Mouse (Mus musculus): ENCODE measurements at regions not wholly inside any gene's neighbourhood (a gene's known extent, or its start where the extent isn't known, plus 50 kb on each side); places are given as distances from the start of the nearest gene placed in this dataset.

DNA sequence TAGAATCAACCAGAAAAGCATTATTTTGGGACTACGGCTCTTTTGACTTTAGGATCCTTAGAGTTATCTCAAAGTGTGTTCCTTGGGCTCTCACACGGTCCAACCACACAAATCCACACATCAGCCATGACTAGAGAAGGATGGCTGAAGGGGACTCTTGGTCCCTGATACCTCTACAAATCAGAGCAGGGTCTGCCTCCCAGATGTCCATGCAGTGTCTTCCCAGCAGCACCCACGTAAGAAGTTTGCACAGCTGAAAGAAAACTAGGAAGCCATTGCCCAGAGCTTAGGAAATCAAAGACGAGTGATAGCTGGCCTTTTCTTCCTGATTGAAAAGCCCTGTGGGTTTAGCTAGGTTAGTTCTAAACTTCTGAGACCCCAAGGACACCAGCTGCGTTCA lies 84.1 kb downstream of the Gm21962 start:
- H3K9me3 ChIP-seq (replicated peaks; ENCODE audit: control insufficient read depth, low read length), result no peaks in the 10 kb centered on the region
- H3K27me3 ChIP-seq (replicated peaks; ENCODE audit: control insufficient read depth, insufficient read depth, low read length), result no peaks in the 10 kb centered on the region
- no peaks in the 10 kb centered on the region for H3K36me3 ChIP-seq (ENCODE audit: control insufficient read depth, insufficient read depth, low read length)
- H3K4me2 ChIP-seq (ENCODE audit: low read length), result no peak overlapping the region
- ATAC-seq, result no peak
- H3K4me3 ChIP-seq (ENCODE audit: low read depth, low read length), result no peak overlapping the region
- H3K9ac ChIP-seq (ENCODE audit: low read length), result no peak overlapping the region
- no peaks in the 10 kb centered on the region; the same call in 1 of the 2 replicates for H3K4me1 ChIP-seq (ENCODE audit: control insufficient read depth, insufficient read depth, low read length)
- whole genome bisulfite sequencing, result 93% methylated on average over 5 of the region's 5 CpGs
- no peak overlapping the region for H3K27ac ChIP-seq (ENCODE audit: low read depth, low read length)
- no peak for DNase-seq (ENCODE audit: low spot score)

DNA sequence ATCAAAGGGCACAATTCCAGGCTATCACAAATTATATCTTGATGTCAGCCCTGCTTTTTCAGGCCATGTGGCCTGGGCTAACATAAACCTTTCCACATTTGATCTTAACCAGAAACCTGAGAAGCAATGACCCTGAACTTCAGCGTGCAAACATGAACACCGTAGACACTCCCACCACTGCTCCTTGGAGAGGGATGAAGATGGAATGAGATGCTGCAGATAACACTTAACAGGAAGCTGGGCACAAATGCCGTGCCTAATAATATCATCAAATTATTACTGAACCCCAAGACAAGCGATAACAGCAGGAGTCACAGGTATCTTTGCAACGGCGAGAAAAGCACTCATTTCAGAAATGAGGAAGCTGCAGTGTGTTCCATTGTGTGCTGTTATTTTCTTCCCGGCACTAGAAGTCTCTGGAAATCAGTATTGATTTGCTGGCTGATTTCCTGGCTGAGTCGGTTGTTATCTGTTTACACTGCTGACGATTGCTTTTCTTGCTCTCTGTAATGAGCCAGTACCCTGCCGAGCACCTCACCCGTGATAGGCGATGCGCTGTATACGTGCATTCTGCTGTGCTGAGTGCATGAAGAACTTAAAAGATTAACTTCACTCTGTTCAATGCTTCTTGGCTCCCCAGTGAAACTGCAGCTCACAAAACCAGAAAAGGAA lies 91.0 kb downstream of the Gm21962 start:
- Histone ChIP-seq H3K9me3 (replicated peaks; ENCODE audit: control insufficient read depth, low read length) (no peaks in the 10 kb centered on the region), H3K9ac (ENCODE audit: low read length) (no peak overlapping the region), H3K27me3 (replicated peaks; ENCODE audit: control insufficient read depth, insufficient read depth, low read length) (no peaks in the 10 kb centered on the region), H3K27ac (ENCODE audit: low read depth, low read length) (no peak overlapping the region), H3K36me3 (ENCODE audit: control insufficient read depth, insufficient read depth, low read length) (no peaks in the 10 kb centered on the region), H3K4me2 (ENCODE audit: low read length) (no peak overlapping the region), H3K4me1 (ENCODE audit: control insufficient read depth, insufficient read depth, low read length) (no peaks in the 10 kb centered on the region), H3K4me3 (ENCODE audit: low read depth, low read length) (no peak overlapping the region)
- ATAC-seq, result no peak
- WGBS, result 63% methylated on average over 14 of the region's 14 CpGs
- DNase-seq (ENCODE audit: low spot score), result peak; percentile 26

DNA sequence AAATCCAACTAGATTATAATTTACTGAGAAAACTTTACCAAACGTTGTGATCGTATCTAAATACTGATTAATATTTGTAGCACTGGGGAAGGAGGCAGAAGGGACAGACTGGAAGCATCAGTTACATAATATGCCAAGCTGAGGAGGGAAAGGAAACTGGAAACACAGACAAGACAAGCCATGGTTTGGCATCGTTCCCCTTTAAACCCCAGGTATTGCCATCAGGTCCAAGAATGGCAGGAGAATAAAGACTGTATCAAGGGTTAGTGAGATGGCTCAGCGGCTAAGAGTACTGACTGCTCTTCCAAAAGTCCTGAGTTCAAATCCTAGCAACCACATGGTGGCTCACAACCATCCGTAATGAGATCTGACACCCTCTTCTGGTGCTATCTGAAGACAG lies 92.1 kb downstream of the Gm21962 start:
- no peaks in the 10 kb centered on the region for H3K9me3 ChIP-seq (replicated peaks; ENCODE audit: control insufficient read depth, low read length)
- H3K4me1 ChIP-seq (ENCODE audit: control insufficient read depth, insufficient read depth, low read length), result no peaks in the 10 kb centered on the region
- DNase-seq (ENCODE audit: low spot score), result no peak
- H3K36me3 ChIP-seq (ENCODE audit: control insufficient read depth, insufficient read depth, low read length), result no peaks in the 10 kb centered on the region
- H3K27ac ChIP-seq (ENCODE audit: low read depth, low read length), result no peak overlapping the region
- no peaks in the 10 kb centered on the region for H3K27me3 ChIP-seq (replicated peaks; ENCODE audit: control insufficient read depth, insufficient read depth, low read length)
- no peak overlapping the region for H3K9ac ChIP-seq (ENCODE audit: low read length)
- H3K4me2 ChIP-seq (ENCODE audit: low read length), result no peak overlapping the region
- no peak for ATAC-seq
- H3K4me3 ChIP-seq (ENCODE audit: low read depth, low read length), result no peak overlapping the region
- WGBS, result 92% methylated on average over 5 of the region's 5 CpGs

DNA sequence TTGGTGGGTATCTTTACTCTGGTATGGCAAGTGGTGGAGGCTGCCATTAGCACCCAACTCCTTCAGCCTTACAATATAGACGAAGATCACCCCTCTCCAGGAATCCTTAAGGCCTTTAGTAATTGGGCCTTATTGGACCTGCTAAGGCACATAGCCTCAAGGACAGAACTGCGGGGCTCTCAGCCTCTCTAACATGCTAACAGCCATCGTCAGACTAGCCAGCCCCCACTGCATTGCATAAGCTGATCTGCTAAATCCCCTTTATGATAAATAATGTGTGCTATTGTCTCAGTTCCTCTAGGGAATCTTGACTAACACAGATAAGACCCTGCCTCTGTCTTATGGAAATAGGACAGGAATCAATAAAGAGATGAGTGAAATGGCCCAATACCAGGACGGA lies 95.7 kb upstream of the H2afz start:
- ATAC-seq (no peak), DNase-seq (ENCODE audit: low spot score) (no peak)
- WGBS, result 79% methylated on average over 4 of the region's 4 CpGs
- H3K4me1 ChIP-seq (ENCODE audit: control insufficient read depth, insufficient read depth, low read length), result no peaks in the 10 kb centered on the region
- no peak overlapping the region for H3K4me2 ChIP-seq (ENCODE audit: low read length)
- no peak overlapping the region for H3K4me3 ChIP-seq (ENCODE audit: low read depth, low read length)
- H3K9ac ChIP-seq (ENCODE audit: low read length), result no peak overlapping the region
- no peaks in the 10 kb centered on the region for H3K36me3 ChIP-seq (ENCODE audit: control insufficient read depth, insufficient read depth, low read length)
- H3K27ac ChIP-seq (ENCODE audit: low read depth, low read length), result no peak overlapping the region
- H3K9me3 ChIP-seq (replicated peaks; ENCODE audit: control insufficient read depth, low read length), result no peaks in the 10 kb centered on the region
- H3K27me3 ChIP-seq (replicated peaks; ENCODE audit: control insufficient read depth, insufficient read depth, low read length), result no peaks in the 10 kb centered on the region

DNA sequence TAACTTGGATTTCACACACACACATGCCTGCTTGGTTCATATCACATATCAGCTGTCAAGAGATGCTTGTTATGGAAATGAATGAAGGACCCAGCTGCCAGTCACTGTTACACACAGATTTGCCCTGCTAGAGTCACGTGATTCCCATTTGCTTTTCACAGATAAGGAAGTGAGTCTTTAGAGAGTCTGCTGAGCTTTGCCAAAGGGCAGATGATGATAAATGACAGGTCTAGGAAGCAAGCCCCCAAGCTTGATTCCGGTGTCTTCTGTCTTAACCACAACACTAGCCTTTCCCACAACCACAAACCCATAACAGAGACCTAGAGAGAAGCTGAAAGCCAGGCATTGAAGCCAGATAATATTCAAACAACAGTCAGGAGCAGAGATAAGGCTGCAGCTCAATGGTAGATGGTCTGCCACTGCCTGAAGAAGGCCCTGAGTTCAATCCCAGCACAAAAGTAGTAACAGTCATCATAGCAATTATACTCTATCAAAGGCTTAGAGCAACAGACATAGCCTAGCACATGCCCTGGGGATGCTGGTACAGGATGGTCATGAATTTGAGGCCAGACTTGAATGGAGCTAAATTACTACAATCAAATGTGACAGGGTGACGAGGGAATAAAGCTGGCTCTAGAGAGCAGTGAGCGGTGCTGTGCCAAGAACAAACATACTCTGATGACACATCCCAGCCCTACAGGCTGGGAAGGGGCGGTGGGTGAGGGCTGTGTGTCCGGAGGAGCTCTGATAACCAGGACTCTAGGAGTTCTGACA lies 89.0 kb upstream of the H2afz start:
- DNase-seq (ENCODE audit: low spot score), result peak; percentile 67

DNA sequence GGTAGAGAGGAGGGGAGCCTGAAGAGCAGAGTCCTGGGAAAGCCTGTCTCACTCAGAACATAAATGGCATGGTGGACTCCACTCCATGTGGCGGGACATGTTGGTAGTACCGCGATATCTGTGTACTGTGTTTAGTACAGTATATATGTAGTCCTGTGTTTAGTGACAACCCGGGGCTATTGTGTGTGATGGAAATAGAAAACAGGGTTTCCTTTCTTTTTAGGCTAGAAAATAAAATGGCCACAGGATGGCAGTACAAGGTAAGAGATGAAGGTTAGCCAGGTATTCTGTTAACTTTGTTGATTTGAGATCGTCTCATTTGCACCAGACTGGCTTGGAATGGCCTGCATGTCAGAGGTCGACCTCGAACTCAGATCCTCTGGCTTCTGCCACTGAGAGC lies 86.2 kb upstream of the H2afz start:
- peak; percentile 40; the same call in 1 of the 2 replicates for ATAC-seq
- Histone ChIP-seq H3K4me1 (ENCODE audit: control insufficient read depth, insufficient read depth, low read length) (peaks cover 8% of the 10 kb centered on the region), H3K4me2 (ENCODE audit: low read length) (0 out of 2 replicates have a peak overlapping the region, but pooled peaks have one; percentile 19), H3K4me3 (ENCODE audit: low read depth, low read length) (no peak overlapping the region), H3K27ac (ENCODE audit: low read depth, low read length) (no peak overlapping the region), H3K9ac (ENCODE audit: low read length) (peak overlapping the region; percentile 21; the same call in 1 of the 2 replicates), H3K36me3 (ENCODE audit: control insufficient read depth, insufficient read depth, low read length) (no peaks in the 10 kb centered on the region), H3K27me3 (replicated peaks; ENCODE audit: control insufficient read depth, insufficient read depth, low read length) (no peaks in the 10 kb centered on the region), H3K9me3 (replicated peaks; ENCODE audit: control insufficient read depth, low read length) (no peaks in the 10 kb centered on the region)
- DNase-seq (ENCODE audit: low spot score), result peak; percentile 81
- WGBS, result 41% methylated on average over 7 of the region's 7 CpGs

More for the DNA sequence above, 89.0 kb upstream of the H2afz start:
- WGBS, result 69% methylated on average over 6 of the region's 6 CpGs
- H3K9ac ChIP-seq (ENCODE audit: low read length), result no peak overlapping the region
- H3K9me3 ChIP-seq (replicated peaks; ENCODE audit: control insufficient read depth, low read length), result no peaks in the 10 kb centered on the region
- no peaks in the 10 kb centered on the region for H3K36me3 ChIP-seq (ENCODE audit: control insufficient read depth, insufficient read depth, low read length)
- H3K27me3 ChIP-seq (replicated peaks; ENCODE audit: control insufficient read depth, insufficient read depth, low read length), result no peaks in the 10 kb centered on the region
- no peak overlapping the region; the same call in 1 of the 2 replicates for H3K27ac ChIP-seq (ENCODE audit: low read depth, low read length)
- no peak overlapping the region for H3K4me2 ChIP-seq (ENCODE audit: low read length)
- peak; percentile 67 for ATAC-seq
- H3K4me1 ChIP-seq (ENCODE audit: control insufficient read depth, insufficient read depth, low read length), result peaks cover 5% of the 10 kb centered on the region
- H3K4me3 ChIP-seq (ENCODE audit: low read depth, low read length), result no peak overlapping the region

DNA sequence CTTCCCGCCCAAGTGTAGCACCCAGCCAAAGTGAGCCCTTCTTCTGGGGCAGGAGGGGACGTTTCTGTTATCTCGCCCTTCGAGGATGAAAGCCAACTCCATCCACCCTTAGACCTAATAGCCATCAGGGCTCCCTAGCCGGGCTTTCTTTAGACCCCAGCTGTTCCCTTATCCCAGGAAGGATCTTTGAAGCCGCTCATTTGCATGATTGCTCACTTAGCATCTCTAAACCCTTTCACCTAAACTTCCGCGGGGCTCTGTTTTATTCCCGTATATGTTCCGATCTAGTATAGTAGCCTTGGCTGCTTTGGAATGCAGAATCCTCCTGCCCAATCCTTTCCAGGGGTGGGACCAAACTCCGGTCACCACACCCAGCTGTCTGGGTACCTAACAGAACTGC lies 84.3 kb upstream of the H2afz start:
- no peaks in the 10 kb centered on the region for H3K9me3 ChIP-seq (replicated peaks; ENCODE audit: control insufficient read depth, low read length)
- H3K4me2 ChIP-seq (ENCODE audit: low read length), result peak overlapping the region; percentile 31; the same call in 1 of the 2 replicates
- H3K27ac ChIP-seq (ENCODE audit: low read depth, low read length), result no peak overlapping the region
- H3K27me3 ChIP-seq (replicated peaks; ENCODE audit: control insufficient read depth, insufficient read depth, low read length), result no peaks in the 10 kb centered on the region
- no peak overlapping the region for H3K4me3 ChIP-seq (ENCODE audit: low read depth, low read length)
- H3K4me1 ChIP-seq (ENCODE audit: control insufficient read depth, insufficient read depth, low read length), result peaks cover 20% of the 10 kb centered on the region
- 1% methylated on average over 11 of the region's 11 CpGs for WGBS
- H3K9ac ChIP-seq (ENCODE audit: low read length), result no peak overlapping the region
- no peak for ATAC-seq
- no peaks in the 10 kb centered on the region for H3K36me3 ChIP-seq (ENCODE audit: control insufficient read depth, insufficient read depth, low read length)
- peak; percentile 56 for DNase-seq (ENCODE audit: low spot score)

DNA sequence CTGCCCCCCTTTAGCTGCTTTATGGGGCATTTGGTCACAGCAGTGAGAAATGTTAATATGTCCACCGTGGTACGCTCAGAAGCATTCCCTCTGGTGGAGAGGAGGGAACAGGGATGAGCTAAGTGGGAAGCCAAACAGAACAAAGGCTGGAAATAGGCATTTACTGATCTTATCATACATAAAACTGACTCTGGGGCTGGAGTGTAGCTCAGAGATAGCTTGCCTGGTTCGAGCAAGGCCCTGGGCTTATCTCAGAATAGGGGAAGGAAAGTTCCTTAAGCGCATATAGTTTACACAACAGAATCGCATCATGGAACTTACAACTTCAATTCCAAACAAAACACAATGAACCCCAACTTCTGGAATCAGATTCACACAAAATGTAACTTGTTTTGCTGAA lies 81.5 kb upstream of the H2afz start:
- 90% methylated on average over 5 of the region's 5 CpGs for WGBS
- peaks cover 20% of the 10 kb centered on the region for H3K4me1 ChIP-seq (ENCODE audit: control insufficient read depth, insufficient read depth, low read length)
- no peak overlapping the region for H3K4me3 ChIP-seq (ENCODE audit: low read depth, low read length)

More for the DNA sequence above, 81.5 kb upstream of the H2afz start:
- no peak overlapping the region for H3K4me2 ChIP-seq (ENCODE audit: low read length)
- H3K27ac ChIP-seq (ENCODE audit: low read depth, low read length), result no peak overlapping the region
- ATAC-seq (no peak), DNase-seq (ENCODE audit: low spot score) (no peak)
- no peaks in the 10 kb centered on the region for H3K9me3 ChIP-seq (replicated peaks; ENCODE audit: control insufficient read depth, low read length)
- H3K9ac ChIP-seq (ENCODE audit: low read length), result no peak overlapping the region
- no peaks in the 10 kb centered on the region for H3K36me3 ChIP-seq (ENCODE audit: control insufficient read depth, insufficient read depth, low read length)
- H3K27me3 ChIP-seq (replicated peaks; ENCODE audit: control insufficient read depth, insufficient read depth, low read length), result no peaks in the 10 kb centered on the region
